Mouse (Mus musculus) kidney, embryonic 14.5 days (tissue): ENCODE data around the gene Ptpn11. TPM values are rescaled to one million over a fixed set of nuclear protein-coding genes. Genes with fewer than 3 reads are reported as not detected.
"Not testable (repeated sequence)": the region's sequence is repeated elsewhere in the genome, so short reads cannot be mapped to it uniquely, and the experiment has no call there.

Experiments
- ATAC-seq: fragments of 200-750 bp; cut with Nextera tagmentation; 2 replicates; pipeline ENCODE4 v1.8.0; 2017; ENCODE audit warnings: moderate number of reproducible peaks, mild to moderate bottlenecking, moderate TSS enrichment, moderate library complexity; ENCODE audit not compliant: low FRiP score, low TSS enrichment
- H3K27ac ChIP-seq: fragments of 300-500 bp; sonication (generic); 2 replicates; pipeline ENCODE4 v1.5.1; 2014; ENCODE audit warnings: low read depth, mild to moderate bottlenecking, low read length, moderate library complexity, mixed read lengths
- H3K27me3 ChIP-seq: fragments of 300-500 bp; sonication (generic); 2 replicates; pipeline ENCODE4 v1.6.1; 2014; ENCODE audit warnings: mild to moderate bottlenecking, low read length; ENCODE audit not compliant: control insufficient read depth, insufficient read depth
- H3K36me3 ChIP-seq: fragments of 300-500 bp; sonication (generic); 2 replicates; pipeline ENCODE4 v1.6.1; 2014; ENCODE audit warnings: low read length, mixed read lengths; ENCODE audit not compliant: control insufficient read depth, insufficient read depth
- H3K4me1 ChIP-seq: fragments of 300-500 bp; sonication (generic); 2 replicates; pipeline ENCODE4 v1.6.1; 2014; ENCODE audit warnings: low read length, mixed read lengths; ENCODE audit not compliant: control insufficient read depth, insufficient read depth
- H3K4me2 ChIP-seq: fragments of 300-500 bp; sonication (generic); replicated peaks from 2 replicates; pipeline ENCODE4 v1.6.1; 2014; ENCODE audit warnings: low read depth, mild to moderate bottlenecking, low read length
- H3K4me3 ChIP-seq: fragments of 300-500 bp; sonication (generic); 2 replicates; pipeline ENCODE4 v1.5.1; 2014; ENCODE audit warnings: mild to moderate bottlenecking, low read length
- H3K9ac ChIP-seq: fragments of 300-500 bp; sonication (generic); 2 replicates; pipeline ENCODE4 v1.6.1; 2014; ENCODE audit warnings: low read depth, mild to moderate bottlenecking, low read length, moderate library complexity
- H3K9me3 ChIP-seq: fragments of 300-500 bp; sonication (generic); 2 replicates; pipeline ENCODE4 v1.6.1; 2016; ENCODE audit warnings: low read length; ENCODE audit not compliant: control insufficient read depth
- WGBS: fragments of 180-500 bp; shearing (Covaris S2); extraction: QIAGEN DNeasy Blood & Tissue Kit; methylation state at CpG from one replicate; pipeline ENCODE4 v1.1.7; 2014; 5-methylcytosine and 5-hydroxymethylcytosine counted together
- polyA plus RNA-seq: library from polyadenylated mRNA; unstranded; fragments of >200 nt; fragmentation: Nextera tagmentation; extraction: Ambion mirVana; gene quantifications from 2 replicates; pipeline ENCODE4 v1.2.1, GENCODE M21; 2014

Ptpn11 gene
- polyA plus RNA-seq, 1 experiment from 2014 or later = 26.5 TPM

DNA sequence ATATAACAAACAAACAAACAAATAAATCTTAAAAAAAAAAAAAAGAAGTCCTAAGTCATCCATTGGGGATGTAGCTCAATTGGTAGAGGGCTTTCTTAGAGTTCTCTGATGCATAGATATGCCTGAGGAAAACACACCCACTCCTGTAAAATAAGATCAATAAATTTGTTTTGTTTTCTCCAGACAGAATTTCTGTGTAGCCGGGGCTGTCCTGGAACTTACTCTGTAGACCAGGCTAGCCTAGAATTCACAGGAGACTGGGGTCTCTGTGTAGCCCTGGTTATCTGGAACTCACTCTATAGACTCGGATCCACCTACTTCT lies 26.1 kb upstream of the Ptpn11 start:
- H3K4me2 ChIP-seq = no peak overlapping the region
- H3K4me1 ChIP-seq = 0 out of 2 replicates have a peak, but pooled peaks cover 3% of the 10 kb centered on the region
- no peak overlapping the region for H3K27ac ChIP-seq
- peaks cover 4% of the 10 kb centered on the region for H3K36me3 ChIP-seq
- no peaks in the 10 kb centered on the region for H3K27me3 ChIP-seq
- WGBS = 90% methylated on average over 2 of the region's 2 CpGs
- ATAC-seq = no peak
- H3K9me3 ChIP-seq = no peaks in the 10 kb centered on the region
- H3K9ac ChIP-seq = no peak overlapping the region
- no peak overlapping the region for H3K4me3 ChIP-seq

DNA sequence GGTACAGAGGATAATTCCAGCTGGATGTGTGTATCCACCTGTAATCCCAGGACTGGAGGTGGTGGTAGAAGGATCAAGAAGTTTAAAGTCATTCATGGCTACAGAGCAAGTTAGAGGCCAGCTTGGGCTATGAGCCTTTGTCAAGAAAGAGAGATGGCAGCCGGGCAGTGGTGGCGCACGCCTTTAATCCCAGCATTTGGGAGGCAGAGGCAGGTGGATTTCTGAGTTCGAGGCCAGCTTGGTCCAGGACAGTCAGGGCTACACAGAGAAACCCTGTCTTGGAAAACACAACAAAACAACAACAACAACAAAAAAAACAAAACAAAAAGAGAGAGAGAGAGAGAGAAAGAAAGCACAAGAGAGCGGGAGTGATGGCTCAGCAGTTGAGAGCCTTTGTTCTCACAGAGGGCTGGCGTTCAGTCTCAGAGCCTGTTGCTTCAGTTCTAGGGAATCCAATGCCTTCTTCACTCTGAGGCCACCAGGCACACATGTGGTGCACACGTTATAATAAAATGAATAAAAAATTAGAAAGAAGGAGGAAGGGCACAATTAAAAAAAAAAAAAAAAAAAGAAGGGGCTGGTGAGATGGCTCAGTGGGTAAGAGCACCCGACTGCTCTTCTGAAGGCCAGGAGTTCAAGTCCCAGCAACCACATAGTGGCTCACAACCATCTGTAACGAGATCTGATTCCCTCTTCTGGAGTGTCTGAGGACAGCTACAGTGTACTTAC lies 25.6 kb upstream of the Ptpn11 start:
- H3K4me2 ChIP-seq, H3K27ac ChIP-seq, ATAC-seq, H3K9ac ChIP-seq, H3K4me1 ChIP-seq, H3K4me3 ChIP-seq, H3K27me3 ChIP-seq, H3K9me3 ChIP-seq, H3K36me3 ChIP-seq: not testable (repeated sequence)
- WGBS = 89% methylated on average over 9 of the region's 9 CpGs

DNA sequence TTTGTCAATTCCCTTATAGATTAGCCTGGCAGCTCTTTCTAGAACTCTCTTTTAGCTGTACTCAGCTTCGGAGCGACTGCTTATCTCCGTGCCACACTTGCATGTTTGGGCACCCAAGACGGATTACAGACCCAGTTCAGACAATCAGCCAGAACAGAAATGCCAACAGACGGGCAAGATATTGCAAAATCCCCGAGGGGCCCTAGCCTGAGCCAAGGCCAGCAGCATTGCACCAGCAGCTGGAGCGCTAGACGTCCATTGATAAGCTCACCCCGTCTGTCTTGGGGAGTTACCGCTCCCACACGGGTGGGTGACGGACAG lies 24.9 kb upstream of the Ptpn11 start:
- Histone ChIP-seq H3K9ac (no peak overlapping the region), H3K27ac (no peak overlapping the region), H3K4me2 (no peak overlapping the region), H3K36me3 (peaks cover 16% of the 10 kb centered on the region), H3K9me3 (no peaks in the 10 kb centered on the region), H3K27me3 (no peaks in the 10 kb centered on the region), H3K4me3 (no peak overlapping the region), H3K4me1 (no peaks in the 10 kb centered on the region)
- WGBS = 90% methylated on average over 12 of the region's 12 CpGs
- no peak for ATAC-seq

DNA sequence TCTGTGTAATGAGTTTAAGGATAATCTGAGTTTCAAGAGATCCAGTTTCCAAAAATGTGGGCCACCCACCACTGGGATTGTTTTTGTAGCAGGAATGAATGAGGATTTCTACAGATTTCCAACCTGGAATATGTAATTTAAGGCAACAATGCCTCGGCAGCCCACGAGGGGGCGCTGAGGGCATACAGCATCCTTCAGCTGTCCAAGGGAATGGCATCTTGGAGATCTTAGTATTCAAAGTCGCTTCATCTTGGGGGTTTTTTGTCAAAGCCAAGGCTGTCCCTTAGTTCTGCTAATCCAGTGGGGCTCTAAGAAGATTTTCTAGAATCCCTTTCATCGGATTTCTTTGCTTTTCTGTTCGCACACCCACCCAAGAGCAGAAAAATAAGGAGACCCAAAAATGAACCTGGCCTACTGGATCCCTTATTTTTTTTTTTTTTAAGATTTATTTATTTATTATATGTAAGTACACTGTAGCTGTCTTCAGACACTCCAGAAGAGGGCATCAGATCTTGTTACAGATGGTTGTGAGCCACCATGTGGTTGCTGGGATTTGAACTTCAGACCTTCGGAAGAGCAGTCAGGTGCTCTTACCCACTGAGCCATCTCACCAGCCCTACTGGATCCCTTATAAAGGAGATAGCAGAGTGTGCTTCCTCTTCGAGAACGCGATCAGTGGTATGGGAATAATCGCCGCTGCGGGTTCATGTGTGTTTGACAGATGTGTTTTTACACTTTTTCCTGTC lies 24.4 kb upstream of the Ptpn11 start:
- Histone ChIP-seq H3K27ac (no peak overlapping the region), H3K9ac (no peak overlapping the region), H3K4me3 (no peak overlapping the region), H3K27me3 (no peaks in the 10 kb centered on the region), H3K4me1 (no peaks in the 10 kb centered on the region), H3K9me3 (no peaks in the 10 kb centered on the region), H3K4me2 (no peak overlapping the region), H3K36me3 (peaks cover 21% of the 10 kb centered on the region)
- ATAC-seq = no peak
- WGBS = 53% methylated on average over 13 of the region's 13 CpGs

DNA sequence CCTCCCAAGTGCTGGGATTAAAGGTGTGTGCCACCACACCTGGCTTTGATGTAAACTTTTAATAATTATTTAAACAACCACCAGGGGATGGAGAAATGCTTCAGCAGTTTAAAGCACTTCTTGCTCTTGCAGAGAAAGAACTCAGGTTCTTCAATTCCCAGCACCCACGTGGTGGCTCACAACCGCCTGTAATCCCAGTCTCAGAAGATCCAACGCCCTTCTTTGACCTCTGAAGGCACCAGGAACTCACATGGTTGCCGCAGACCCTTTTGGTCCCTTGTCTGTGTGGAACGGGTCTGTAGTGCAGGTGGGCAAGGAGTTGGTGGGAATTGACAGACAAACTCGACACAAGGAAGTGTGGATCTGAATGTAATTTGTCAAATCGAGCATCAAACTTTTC lies 23.5 kb upstream of the Ptpn11 start:
- Histone ChIP-seq H3K27ac (no peak overlapping the region), H3K4me1 (no peaks in the 10 kb centered on the region), H3K4me3 (no peak overlapping the region), H3K27me3 (no peaks in the 10 kb centered on the region), H3K36me3 (peaks cover 29% of the 10 kb centered on the region), H3K9me3 (no peaks in the 10 kb centered on the region), H3K4me2 (no peak overlapping the region), H3K9ac (no peak overlapping the region)
- 57% methylated on average over 7 of the region's 7 CpGs for WGBS
- ATAC-seq = no peak

DNA sequence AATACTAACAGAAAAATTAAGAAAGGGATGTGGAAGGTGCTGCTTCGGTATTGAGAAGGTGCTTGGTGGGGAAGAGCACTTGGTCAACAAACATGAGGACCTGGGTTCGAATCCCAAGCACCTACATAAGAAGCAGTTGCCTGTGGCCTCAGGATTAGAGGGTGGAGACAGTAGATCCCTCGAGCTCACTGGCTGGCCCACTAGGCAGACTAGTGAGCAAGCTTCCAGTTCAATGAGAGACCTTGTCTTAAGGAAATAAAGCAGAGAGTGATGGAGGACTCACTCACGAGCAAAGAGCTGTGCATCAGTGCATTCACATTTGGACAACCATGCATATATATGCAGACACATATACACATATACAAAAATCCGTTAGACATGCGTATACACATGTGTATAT lies 20.9 kb upstream of the Ptpn11 start:
- no peak for ATAC-seq
- Histone ChIP-seq H3K27me3 (no peaks in the 10 kb centered on the region), H3K4me3 (no peak overlapping the region), H3K27ac (no peak overlapping the region), H3K4me1 (peaks cover under 1% of the 10 kb centered on the region), H3K4me2 (no peak overlapping the region), H3K9ac (no peak overlapping the region), H3K9me3 (no peaks in the 10 kb centered on the region), H3K36me3 (peaks cover 55% of the 10 kb centered on the region)
- 92% methylated on average over 6 of the region's 6 CpGs for WGBS

DNA sequence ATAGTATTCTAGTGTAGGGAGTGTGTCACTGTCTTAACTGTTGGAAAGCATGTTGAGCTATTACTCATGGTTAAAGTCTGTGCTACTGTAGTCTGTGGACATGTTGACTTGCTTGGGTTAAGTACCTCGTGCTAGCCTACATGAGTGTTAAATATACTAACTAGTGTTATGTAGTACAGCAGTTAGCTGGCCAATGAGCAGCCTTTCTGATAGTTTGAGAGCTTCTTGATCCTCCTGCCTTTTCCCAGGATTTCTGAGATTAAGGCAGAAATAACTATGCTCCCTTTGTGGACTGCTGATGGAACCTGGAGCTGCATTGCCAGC lies 19.4 kb upstream of the Ptpn11 start:
- Histone ChIP-seq H3K4me3 (no peak overlapping the region), H3K36me3 (peaks cover 71% of the 10 kb centered on the region), H3K4me2 (no peak overlapping the region), H3K4me1 (peaks cover 16% of the 10 kb centered on the region), H3K27me3 (no peaks in the 10 kb centered on the region), H3K27ac (no peak overlapping the region), H3K9me3 (no peaks in the 10 kb centered on the region), H3K9ac (no peak overlapping the region)
- 97% methylated on average over 1 of the region's 1 CpGs for WGBS
- no peak for ATAC-seq

DNA sequence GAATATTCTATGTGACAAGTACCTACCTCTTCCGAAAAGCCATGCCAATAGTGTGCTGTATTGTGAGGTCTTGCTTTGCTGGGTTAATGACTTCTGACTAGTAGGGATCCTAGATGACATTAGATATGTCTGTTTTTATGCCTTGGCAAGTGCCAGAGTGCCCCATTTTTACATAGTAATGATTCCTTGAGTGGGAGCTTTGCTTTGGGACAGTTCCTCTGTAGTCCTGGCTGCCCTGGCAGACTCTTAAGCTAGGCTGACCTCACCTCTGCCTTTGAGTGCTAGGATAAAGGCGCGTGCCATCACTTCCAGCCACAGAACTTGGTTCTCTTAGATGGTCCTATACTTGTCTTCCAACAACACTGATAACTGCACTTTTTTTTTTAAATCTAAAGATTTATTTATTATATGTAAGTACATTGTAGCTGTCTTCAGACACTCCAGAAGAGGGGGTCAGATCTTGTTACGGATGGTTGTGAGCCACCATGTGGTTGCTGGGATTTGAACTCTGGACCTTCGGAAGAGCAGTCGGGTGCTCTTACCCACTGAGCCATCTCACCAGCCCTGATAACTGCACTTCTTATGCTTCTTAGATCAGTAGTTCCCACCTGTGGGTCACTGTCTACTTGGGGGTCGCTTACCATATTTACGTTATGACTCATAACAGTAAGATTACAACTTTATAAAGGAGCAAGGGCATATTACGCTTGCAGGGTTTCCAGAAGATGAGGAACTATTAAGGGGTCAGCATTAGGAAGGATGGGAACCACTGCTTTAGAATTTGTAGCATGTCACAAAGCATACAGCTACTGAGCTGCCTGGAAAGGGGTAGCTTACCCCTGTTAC lies 18.8 kb upstream of the Ptpn11 start:
- 94% methylated on average over 9 of the region's 9 CpGs for WGBS

DNA sequence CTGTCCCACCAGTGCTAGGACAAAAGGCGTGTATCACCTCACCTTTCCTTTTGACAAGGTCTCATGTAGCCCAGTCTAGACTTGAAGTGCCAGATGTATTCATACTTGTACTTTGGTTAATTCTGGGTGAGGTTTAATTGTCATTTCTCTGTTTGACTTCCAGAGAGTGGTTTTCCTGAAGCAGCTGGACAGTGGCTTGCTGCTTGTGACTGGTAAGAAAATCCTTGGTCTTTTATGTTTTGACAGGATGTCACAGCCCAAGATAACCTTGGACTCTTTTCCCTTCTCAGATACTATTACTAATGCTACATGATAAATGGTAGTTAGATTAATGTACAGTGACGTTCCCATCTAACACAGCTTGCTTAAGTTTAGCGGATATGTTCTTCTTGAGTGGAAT lies 15.8 kb upstream of the Ptpn11 start:
- Histone ChIP-seq H3K9ac (no peak overlapping the region), H3K9me3 (no peaks in the 10 kb centered on the region), H3K4me3 (peak overlapping the region; percentile 93; the same call in 1 of the 2 replicates), H3K4me1 (peaks cover 17% of the 10 kb centered on the region), H3K27ac (no peak overlapping the region), H3K4me2 (no peak overlapping the region), H3K36me3 (peaks cover 64% of the 10 kb centered on the region), H3K27me3 (no peaks in the 10 kb centered on the region)
- no peak for ATAC-seq
- 68% methylated on average over 3 of the region's 3 CpGs for WGBS

More for the DNA sequence above, 18.8 kb upstream of the Ptpn11 start:
- H3K36me3 ChIP-seq = peaks cover 71% of the 10 kb centered on the region
- no peak overlapping the region for H3K9ac ChIP-seq
- no peak overlapping the region for H3K4me2 ChIP-seq
- peaks cover 17% of the 10 kb centered on the region for H3K4me1 ChIP-seq
- no peaks in the 10 kb centered on the region for H3K27me3 ChIP-seq
- no peaks in the 10 kb centered on the region for H3K9me3 ChIP-seq
- H3K4me3 ChIP-seq = no peak overlapping the region
- no peak overlapping the region for H3K27ac ChIP-seq
- ATAC-seq = no peak
